Mouse (Mus musculus) limb, embryonic 14.5 days (tissue): ENCODE measurements around the gene 1810055G02Rik. TPM values are rescaled to one million over a fixed set of nuclear protein-coding genes. Genes with fewer than 3 reads are reported as not detected.

Experiments used
- ATAC-seq: fragments of 200-750 bp; cut with Nextera tagmentation; 2 replicates; pipeline ENCODE4 v1.8.0; 2017; ENCODE audit warnings: low read depth, moderate number of reproducible peaks, moderate TSS enrichment; ENCODE audit not compliant: low FRiP score
- DNase-seq: peaks from one replicate; pipeline ENCODE4 v3.0.0-alpha.2; 2015; ENCODE audit warnings: low spot score
- H3K27ac ChIP-seq: fragments of 300-500 bp; sonication (generic); replicated peaks from 2 replicates; pipeline ENCODE4 v1.5.1; 2014; ENCODE audit warnings: low read depth, mild to moderate bottlenecking, low read length, moderate library complexity, mixed read lengths
- H3K27me3 ChIP-seq: fragments of 300-500 bp; sonication (generic); 2 replicates; pipeline ENCODE4 v1.6.1; 2014; ENCODE audit warnings: low read length, mixed read lengths; ENCODE audit not compliant: control insufficient read depth, insufficient read depth
- H3K36me3 ChIP-seq: fragments of 300-500 bp; sonication (generic); 2 replicates; pipeline ENCODE4 v1.6.1; 2014; ENCODE audit warnings: mild to moderate bottlenecking, low read length, moderate library complexity, mixed read lengths; ENCODE audit not compliant: control insufficient read depth, insufficient read depth
- H3K4me1 ChIP-seq: fragments of 300-500 bp; sonication (generic); 2 replicates; pipeline ENCODE4 v1.6.1; 2014; ENCODE audit warnings: antibody characterized with exemption, low read length, mixed read lengths; ENCODE audit not compliant: control insufficient read depth, insufficient read depth
- H3K4me2 ChIP-seq: fragments of 300-500 bp; sonication (generic); replicated peaks from 2 replicates; pipeline ENCODE4 v1.6.1; 2014; ENCODE audit warnings: low read depth, mild to moderate bottlenecking, low read length, moderate library complexity; ENCODE audit not compliant: severe bottlenecking
- H3K4me3 ChIP-seq: fragments of 300-500 bp; sonication (generic); replicated peaks from 2 replicates; pipeline ENCODE4 v1.5.1; 2014; ENCODE audit warnings: low read length
- H3K9ac ChIP-seq: fragments of 300-500 bp; sonication (generic); 2 replicates; pipeline ENCODE4 v1.6.1; 2014; ENCODE audit warnings: mild to moderate bottlenecking, low read depth, low read length, moderate library complexity; ENCODE audit not compliant: severe bottlenecking
- H3K9me3 ChIP-seq: fragments of 300-500 bp; sonication (generic); 2 replicates; pipeline ENCODE4 v1.6.1; 2016; ENCODE audit warnings: low read length; ENCODE audit not compliant: control insufficient read depth
- POLR2A ChIP-seq: fragments of 200-500 bp; IDR thresholded peaks from 2 replicates; pipeline ENCODE4 v1.8.0; 2012; ENCODE audit warnings: inconsistent platforms, mild to moderate bottlenecking, moderate library complexity, borderline replicate concordance; ENCODE audit not compliant: insufficient read depth, insufficient read length; ENCODE audit errors: extremely low read depth
- WGBS: fragments of 180-500 bp; shearing (Covaris S2); extraction: QIAGEN DNeasy Blood & Tissue Kit; methylation state at CpG from one replicate; pipeline ENCODE4 v1.1.7; 2014; 5-methylcytosine and 5-hydroxymethylcytosine counted together
- polyA plus RNA-seq, 2 experiments: library from polyadenylated mRNA; depleted of rRNA in 1 of 2; stranded (reverse) in 1 of 2; unstranded in 1 of 2; fragments of >200 nt; fragmentation: Nextera tagmentation in 1 of 2; extraction: Ambion mirVana in 1 of 2; gene quantifications; 2 replicates each; pipeline versions ENCODE4 v1.2.1 to v1.2.3; 2012 to 2014

1810055G02Rik gene
- polyA plus RNA-seq, 2 experiments, result 56.4 to 76.0 TPM

- no peaks in the 10 kb centered on the region for H3K36me3 ChIP-seq
- no peak overlapping the region; the same call in 1 of the 2 replicates for H3K27ac ChIP-seq
- H3K27me3 ChIP-seq, result no peaks in the 10 kb centered on the region
- H3K9me3 ChIP-seq, result no peaks in the 10 kb centered on the region
- ATAC-seq (no peak), DNase-seq (peak; percentile 30)
- no peak for TF ChIP-seq POLR2A
- H3K4me3 ChIP-seq, result no peak overlapping the region
- H3K4me1 ChIP-seq, result peaks cover 35% of the 10 kb centered on the region
- 22% methylated on average over 5 of the region's 5 CpGs for WGBS
- no peak overlapping the region for H3K9ac ChIP-seq
- no peak overlapping the region for H3K4me2 ChIP-seq
These were observed 20.4 kb upstream of the 1810055G02Rik start for GRCm38 (mm10) chr19:3687676-3688171.

- TF ChIP-seq POLR2A, result no peak
- H3K4me2 ChIP-seq, result no peak overlapping the region
- no peaks in the 10 kb centered on the region for H3K36me3 ChIP-seq
- ATAC-seq (no peak), DNase-seq (no peak)
- WGBS, result 96% methylated on average over 5 of the region's 5 CpGs
- H3K27me3 ChIP-seq, result no peaks in the 10 kb centered on the region
- H3K4me1 ChIP-seq, result peaks cover 15% of the 10 kb centered on the region
- H3K27ac ChIP-seq, result no peak overlapping the region
- no peak overlapping the region for H3K4me3 ChIP-seq
- H3K9ac ChIP-seq, result no peak overlapping the region
- H3K9me3 ChIP-seq, result no peaks in the 10 kb centered on the region
These were observed 16.8 kb upstream of the 1810055G02Rik start for GRCm38 (mm10) chr19:3691337-3691736.

GRCm38 (mm10) chr19:3692414-3693145 is 15.5 kb upstream of the 1810055G02Rik start:
- H3K27ac ChIP-seq, result no peak overlapping the region
- H3K36me3 ChIP-seq, result no peaks in the 10 kb centered on the region
- no peak overlapping the region for H3K4me3 ChIP-seq
- no peaks in the 10 kb centered on the region for H3K9me3 ChIP-seq
- DNase-seq (no peak), ATAC-seq (no peak)
- WGBS, result 59% methylated on average over 6 of the region's 6 CpGs
- peaks cover 5% of the 10 kb centered on the region; the same call in 1 of the 2 replicates for H3K4me1 ChIP-seq
- H3K4me2 ChIP-seq, result no peak overlapping the region
- no peak for TF ChIP-seq POLR2A
- H3K9ac ChIP-seq, result no peak overlapping the region
- H3K27me3 ChIP-seq, result no peaks in the 10 kb centered on the region

- Histone ChIP-seq H3K27me3 (no peaks in the 10 kb centered on the region), H3K9ac (no peak overlapping the region), H3K27ac (no peak overlapping the region), H3K4me1 (no peaks in the 10 kb centered on the region), H3K36me3 (no peaks in the 10 kb centered on the region), H3K4me2 (no peak overlapping the region), H3K9me3 (no peaks in the 10 kb centered on the region), H3K4me3 (no peak overlapping the region)
- 88% methylated on average over 2 of the region's 2 CpGs for WGBS
- no peak for TF ChIP-seq POLR2A
- ATAC-seq, result no peak
- no peak for DNase-seq
These were observed 13.6 kb upstream of the 1810055G02Rik start for GRCm38 (mm10) chr19:3694476-3694875.

- 69% methylated on average over 3 of the region's 3 CpGs for WGBS
- H3K36me3 ChIP-seq, result no peaks in the 10 kb centered on the region
- TF ChIP-seq POLR2A, result no peak
These were observed 13.1 kb upstream of the 1810055G02Rik start for GRCm38 (mm10) chr19:3695006-3695405.

More at GRCm38 (mm10) chr19:3695006-3695405, 13.1 kb upstream of the 1810055G02Rik start:
- no peak overlapping the region for H3K27ac ChIP-seq
- H3K4me2 ChIP-seq, result no peak overlapping the region
- no peaks in the 10 kb centered on the region for H3K9me3 ChIP-seq
- H3K9ac ChIP-seq, result no peak overlapping the region
- no peak overlapping the region for H3K4me3 ChIP-seq
- no peak for ATAC-seq
- no peaks in the 10 kb centered on the region for H3K27me3 ChIP-seq
- DNase-seq, result no peak
- H3K4me1 ChIP-seq, result no peaks in the 10 kb centered on the region
